Mouse (Mus musculus): ENCODE data around the gene Cenpj.

Cenpj gene

DNA sequence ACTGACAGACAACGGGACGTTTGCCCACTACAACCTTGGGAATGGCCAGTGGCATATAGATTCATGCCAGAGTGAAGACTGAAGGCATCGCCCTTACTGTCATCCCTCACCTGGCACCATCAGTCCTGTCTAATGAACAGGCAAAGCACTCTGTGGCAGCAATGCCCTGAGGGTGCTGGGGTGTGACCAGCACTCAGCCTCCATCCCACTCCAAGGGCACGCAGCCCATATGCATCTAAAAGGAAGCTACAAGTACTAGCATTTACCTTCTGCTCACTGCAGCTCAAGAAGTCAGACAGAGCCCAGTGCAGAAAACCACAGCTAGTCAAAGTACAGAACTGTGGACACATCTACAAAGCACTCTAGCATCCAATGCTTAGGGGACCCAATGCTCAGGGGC, 29.7 kb downstream of the Cenpj start:
- no peak for DNase-seq (ENCODE audit: low spot score)

DNA sequence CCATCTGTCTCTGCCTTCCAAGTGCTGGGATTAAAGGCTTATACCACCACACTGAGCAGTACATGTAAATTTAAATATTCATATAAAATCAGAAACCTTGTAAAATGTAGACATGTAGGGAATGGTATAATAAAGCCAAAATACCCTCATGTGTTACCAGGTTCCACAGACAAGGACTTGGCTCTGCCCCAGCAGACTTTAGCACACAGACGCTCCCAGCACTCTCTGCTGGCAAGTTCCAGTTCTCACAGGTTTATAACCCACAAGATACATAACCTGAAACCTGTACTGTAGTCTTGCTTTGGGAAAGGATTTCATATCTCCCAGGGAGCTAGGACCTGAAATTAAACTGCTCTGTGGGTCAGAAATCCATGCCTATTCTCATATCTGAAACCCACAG, 30.3 kb downstream of the Cenpj start:
- no peak for DNase-seq (ENCODE audit: low spot score)

GRCm38 (mm10) chr14:56530788-56531187, 44.4 kb downstream of the Cenpj start:
- DNase-seq (ENCODE audit: low spot score), result no peak

DNA sequence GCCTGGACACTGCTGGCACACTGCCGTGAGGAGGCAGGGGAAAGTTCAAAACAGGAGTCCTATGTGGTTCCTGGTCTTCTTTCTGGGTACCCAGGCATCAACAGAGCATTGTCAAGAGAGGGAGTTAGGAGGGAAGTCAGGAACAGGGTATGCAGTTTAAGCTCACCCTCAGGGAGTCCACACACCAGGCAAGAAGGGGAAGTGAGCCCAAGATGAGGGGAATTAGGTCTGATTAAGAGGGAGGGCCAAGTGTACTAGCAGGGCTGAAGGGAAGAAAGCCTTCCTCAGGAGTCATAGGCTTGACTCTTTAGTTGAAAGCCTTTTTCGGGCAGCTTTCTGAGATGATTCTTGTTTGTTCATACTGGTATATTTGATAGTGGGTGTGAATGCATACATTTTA, 60.5 kb downstream of the Cenpj start:
- DNase-seq (ENCODE audit: low spot score), result no peak

DNA sequence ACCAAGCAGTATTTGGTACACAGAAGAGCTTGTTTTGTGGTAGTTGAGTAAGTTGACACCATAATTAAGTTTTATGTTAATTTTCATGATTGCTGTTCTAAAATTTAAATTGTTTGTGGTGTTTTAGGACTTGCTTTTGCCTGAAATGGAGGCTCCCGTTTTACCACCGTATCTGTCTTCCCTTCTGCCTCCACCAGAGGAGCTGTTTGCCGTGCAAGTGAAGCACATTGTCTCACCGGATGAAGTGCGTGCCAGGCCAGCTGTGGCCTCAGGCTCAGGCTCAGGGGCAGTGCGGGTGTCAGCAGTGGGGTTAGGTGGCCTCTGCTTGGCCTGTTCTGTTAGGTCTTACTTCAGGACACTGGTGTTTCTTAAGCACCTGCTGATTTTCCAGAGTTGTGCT, 63.1 kb downstream of the Cenpj start:
- DNase-seq (ENCODE audit: low spot score), result no peak

DNA sequence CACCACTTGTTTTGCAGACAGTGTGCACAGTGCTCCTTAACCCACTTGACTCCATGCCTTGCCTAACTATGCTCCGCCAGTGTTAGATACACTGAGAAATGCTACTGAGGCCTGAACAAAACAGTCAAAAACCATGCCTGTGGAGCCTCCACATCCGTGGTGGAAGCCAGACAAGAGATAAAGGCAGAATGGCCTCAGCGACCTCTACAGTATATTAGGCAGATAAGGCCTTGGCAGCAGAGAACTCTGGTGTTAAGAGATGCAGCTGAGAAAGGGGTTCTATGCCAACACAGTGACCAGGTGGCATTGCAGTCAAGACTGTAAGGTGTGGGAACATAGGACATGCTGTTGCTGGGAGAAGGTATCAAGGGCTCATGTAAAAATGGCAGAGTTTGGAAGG, 68.5 kb downstream of the Cenpj start:
- no peak for DNase-seq (ENCODE audit: low spot score)

- no peak for DNase-seq (ENCODE audit: low spot score)
Observed at GRCm38 (mm10) chr14:56502407-56502806, 72.8 kb downstream of the Cenpj start.

DNA sequence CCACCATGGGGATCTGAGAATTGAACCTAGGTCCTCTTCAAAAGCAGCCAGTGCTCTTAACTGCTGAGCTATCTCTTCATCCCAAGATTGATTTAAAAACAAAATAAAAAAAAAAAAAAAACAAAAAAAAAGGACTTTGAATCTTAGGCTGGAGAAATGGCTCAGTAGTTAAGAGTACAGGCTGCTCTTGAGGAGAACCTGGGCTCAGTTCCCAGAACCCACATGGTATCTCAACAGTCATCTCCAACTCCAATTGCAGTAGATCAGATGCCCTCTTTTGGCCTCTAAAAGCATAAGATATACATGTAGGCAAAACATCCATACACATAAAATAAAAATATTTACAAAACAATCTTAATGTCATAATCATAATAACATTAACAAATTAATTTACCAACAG, 85.4 kb downstream of the Cenpj start:
- no peak for DNase-seq (ENCODE audit: low spot score)
